Mouse (Mus musculus) heart, postnatal 0 days (tissue): ENCODE measurements at regions not wholly inside any gene's neighbourhood (a gene's known extent, or its start where the extent isn't known, plus 50 kb on each side); places are given as distances from the start of the nearest gene placed in this dataset.

Source experiments
- CTCF ChIP-seq: IDR thresholded peaks from 2 replicates; pipeline ENCODE4 v1.5.1; 2016; ENCODE audit warnings: antibody characterized with exemption, control low read depth, low read depth
- EP300 ChIP-seq: IDR thresholded peaks from 2 replicates; pipeline ENCODE4 v1.6.1; 2016; ENCODE audit warnings: antibody characterized with exemption, low read depth

DNA sequence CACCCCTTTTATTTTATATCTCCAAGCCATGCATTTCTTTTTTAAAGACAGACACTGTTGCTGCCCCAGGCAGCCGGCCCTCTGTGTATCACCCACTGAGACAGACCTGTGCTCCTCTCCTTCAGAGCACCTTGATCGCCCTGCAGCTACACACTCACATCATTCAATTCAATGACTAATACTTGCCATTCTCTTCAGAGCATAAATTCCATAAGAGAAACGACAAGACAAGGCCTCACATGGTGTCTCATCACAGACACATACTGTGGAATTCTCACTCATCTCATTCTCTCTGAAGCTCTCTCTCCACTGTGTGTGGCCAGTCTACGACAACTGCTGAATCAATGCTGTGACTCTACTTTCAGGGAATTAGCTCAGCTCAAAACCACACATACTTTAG lies 94.6 kb upstream of the 4933412E24Rik start:
- no peak for TF ChIP-seq CTCF
- no peak for TF ChIP-seq EP300
